In the genomic region with DNA sequence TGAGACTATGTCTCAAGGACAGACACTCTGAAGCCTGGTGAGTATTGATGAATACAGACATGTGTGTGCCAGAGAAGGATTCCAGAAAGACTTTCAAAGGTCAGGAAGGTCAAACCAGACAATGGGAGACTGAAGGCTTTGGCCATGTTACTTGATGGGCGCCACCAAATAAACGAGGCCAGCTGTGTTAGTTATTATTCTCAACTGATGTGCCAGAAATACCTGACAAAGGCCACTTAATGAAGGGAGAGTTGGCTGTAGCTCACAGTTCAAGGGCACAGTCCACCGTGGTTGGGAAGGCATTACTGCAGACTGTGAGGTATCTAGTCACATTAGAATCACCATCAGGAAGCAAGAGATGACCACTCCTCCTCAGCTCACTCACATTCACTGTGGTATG, we compare ENCODE assay signal across 23 mouse cellular contexts.
DNase-seq lines count a peak whose midpoint lies in the region; TF ChIP-seq lines count a peak whose summit lies in the region.
"Had no signal": no experiment of that assay in that cellular context is flagged by ENCODE, and none has a peak within 500 bp of the region (broad histone marks: within the 10 kb centered on the region; RNA-seq: fewer than 3 reads in every experiment).

No protein-coding gene starts in this region.

- H3K27me3 ChIP-seq in cerebellum, adult 2 months (ENCODE audit: control insufficient read depth, insufficient read depth, low read length), result no peaks in the 10 kb centered on the region; the same call in 1 of the 2 replicates
- H3K27me3 ChIP-seq: forebrain, embryonic 15.5 days; heart, embryonic 13.5 days; limb, embryonic 12.5 days; lung, embryonic 15.5 days had no signal

- no peaks in the 10 kb centered on the region for H3K4me1 ChIP-seq in cerebellum, adult 2 months (ENCODE audit: control insufficient read depth, insufficient read depth, low read length)
- H3K4me1 ChIP-seq: forebrain, embryonic 15.5 days; heart, embryonic 13.5 days; limb, embryonic 12.5 days; lung, embryonic 15.5 days had no signal

- DNase-seq in embryo, embryonic 10.5 days (ENCODE audit: low spot score), result peak; percentile 8
- DNase-seq in embryo, embryonic 9.5 days (ENCODE audit: extremely low spot score), result no peak
- peak; percentile 6 for DNase-seq in kidney, adult 9 months
- DNase-seq in kidney, postnatal 14 days, result no peak
- DNase-seq in R1 (ENCODE audit: low read depth, low spot score), result peak; percentile 41
- DNase-seq in cerebellum, adult 2 months, result no peak
- DNase-seq in gastrocnemius, postnatal 14 days, result no peak
- DNase-seq: adrenal gland, postnatal 10 days; cerebellum, adult 9-10 months; cerebellum, postnatal 36 days; gastrocnemius, postnatal 36 days; heart, adult 2 months; heart, postnatal 10 days; midbrain, embryonic 14.5 days; right cerebral cortex, postnatal 25 days; thymus, postnatal 14 days had no signal

- TF ChIP-seq POLR2A in cerebellum, adult 2 months (IDR thresholded peaks at IDR 0.05; ENCODE audit: borderline replicate concordance, insufficient read depth, low read length), result no peak

- intact Hi-C loops in gastrocnemius, postnatal 14 days (cut with DNase I; ENCODE audit: low total_unique reads), result no loop called here

- TF ChIP-seq CTCF in cerebellum, adult 2 months (IDR thresholded peaks at IDR 0.05; ENCODE audit: borderline replicate concordance, insufficient read depth, low read depth, low read length), result no peak

- WGBS in cerebellum, adult 2 months, result 56% methylated on average over 3 of the region's 3 CpGs

- H3K27ac ChIP-seq in cerebellum, adult 2 months (ENCODE audit: insufficient read depth, low read length), result no peak overlapping the region
- H3K27ac ChIP-seq: forebrain, embryonic 10.5 days; forebrain, embryonic 15.5 days; heart, adult 2 months; heart, embryonic 13.5 days; hindbrain, embryonic 14.5 days; kidney, postnatal 0 days; limb, embryonic 12.5 days; lung, embryonic 15.5 days had no signal

- no peak overlapping the region for H3K4me3 ChIP-seq in cerebellum, adult 2 months (replicated peaks; ENCODE audit: insufficient read depth, low read depth, low read length)
- H3K4me3 ChIP-seq: forebrain, embryonic 10.5 days; forebrain, embryonic 15.5 days; heart, adult 2 months; heart, embryonic 13.5 days; limb, embryonic 12.5 days; lung, embryonic 15.5 days had no signal

Comparison
In these comparisons a context has a peak if more than half of its experiments do, and no peak if none do; other contexts are left out.
1. DNase-seq: peak in embryo, embryonic 10.5 days (single experiment), kidney, adult 9 months (single experiment) and R1 (single experiment); none in embryo, embryonic 9.5 days (single experiment), kidney, postnatal 14 days (single experiment), cerebellum, adult 2 months (0 of 2) and gastrocnemius, postnatal 14 days (single experiment).